Mouse (Mus musculus): ENCODE results near the gene Rufy3. TPM values are rescaled to one million over a fixed set of nuclear protein-coding genes. Genes with fewer than 3 reads are reported as not detected.
"Not testable (repeated sequence)": the region's sequence is repeated elsewhere in the genome, so short reads cannot be mapped to it uniquely, and the experiment has no call there.

Rufy3 gene
- 100 to 1,000 TPM; 181 TPM for total RNA-seq (2021)
- long read RNA-seq, experiment 1, full-length matches to known transcripts: 132 of 172 reads
- long read RNA-seq, experiment 1, partial matches to known transcripts: 8 of 172 reads
- long read RNA-seq, experiment 1, other reads (novel, unspliced or antisense): 32 of 172 reads
- long read RNA-seq, experiment 2, full-length matches to known transcripts: 93 of 141 reads
- long read RNA-seq, experiment 2, partial matches to known transcripts: 10 of 141 reads
- long read RNA-seq, experiment 2, other reads (novel, unspliced or antisense): 38 of 141 reads

- DNase-seq (ENCODE audit: low spot score in 2 of 2): peak; percentile 57 to 77
These were observed at the start of gene Rufy3 for GRCm38 (mm10) chr5:88564501-88565147. Rufy3 (plus strand) TSS chr5:88565040.

- peak; percentile 9 to 33 for DNase-seq (ENCODE audit: low spot score in 2 of 2)
These were observed 45.6 kb upstream of the Rufy3 start for GRCm38 (mm10) chr5:88519232-88519631.

- DNase-seq (ENCODE audit: low spot score in 2 of 2): no peak
These were observed 37.2 kb upstream of the Rufy3 start, which contains the start of gene Jchain for GRCm38 (mm10) chr5:88527657-88528056. Jchain (minus strand) TSS chr5:88527891.

- DNase-seq (ENCODE audit: low spot score in 2 of 2): no peak
These were observed 33.9 kb upstream of the Rufy3 start for GRCm38 (mm10) chr5:88530908-88531307.

- DNase-seq (ENCODE audit: low spot score in 2 of 2): no peak
These were observed 30.1 kb upstream of the Rufy3 start for GRCm38 (mm10) chr5:88534697-88535096.

GRCm38 (mm10) chr5:88540845-88541244, 24.0 kb upstream of the Rufy3 start:
- DNase-seq (ENCODE audit: low spot score in 2 of 2): no peak

- peak; percentile 33 to 66 for DNase-seq (ENCODE audit: low spot score in 2 of 2)
These were observed 22.1 kb upstream of the Rufy3 start for GRCm38 (mm10) chr5:88542651-88543282.

GRCm38 (mm10) chr5:88544411-88544810, 20.4 kb upstream of the Rufy3 start:
- not testable (repeated sequence) for DNase-seq (ENCODE audit: low spot score in 2 of 2)

GRCm38 (mm10) chr5:88545536-88545935, 19.3 kb upstream of the Rufy3 start:
- DNase-seq (ENCODE audit: low spot score in 2 of 2): no peak

GRCm38 (mm10) chr5:88553271-88554085, 11.4 kb upstream of the Rufy3 start:
- no peak for DNase-seq (ENCODE audit: low spot score in 2 of 2)

- peak; percentile 93 to 96 for DNase-seq (ENCODE audit: low spot score in 2 of 2)
These were observed 10.6 kb upstream of the Rufy3 start, which contains the start of gene Utp3 for GRCm38 (mm10) chr5:88554086-88554886. Utp3 (plus strand) TSS chr5:88554462.

- no peak for DNase-seq (ENCODE audit: low spot score in 2 of 2)
These were observed 5.8 kb upstream of the Rufy3 start for GRCm38 (mm10) chr5:88558991-88559390.

- no peak for DNase-seq (ENCODE audit: low spot score in 2 of 2)
These were observed 3.6 kb upstream of the Rufy3 start for GRCm38 (mm10) chr5:88561080-88561814.

- no peak for DNase-seq (ENCODE audit: low spot score in 2 of 2)
These were observed 1.7 kb upstream of the Rufy3 start for GRCm38 (mm10) chr5:88562863-88563780.

GRCm38 (mm10) chr5:88565148-88566033, 551 bp downstream of the Rufy3 start:
- DNase-seq (ENCODE audit: low spot score in 2 of 2): peak; percentile 58 to 64

GRCm38 (mm10) chr5:88566034-88566841, 1.4 kb downstream of the Rufy3 start:
- no peak for DNase-seq (ENCODE audit: low spot score in 2 of 2)

- DNase-seq (ENCODE audit: low spot score in 2 of 2): no peak
These were observed 4.7 kb downstream of the Rufy3 start for GRCm38 (mm10) chr5:88569541-88569940.
